Mouse (Mus musculus): ENCODE measurements around the gene Dst. TPM values are rescaled to one million over a fixed set of nuclear protein-coding genes. Genes with fewer than 3 reads are reported as not detected.

Dst gene
- polyA plus RNA-seq (2012; rRNA removed; ENCODE audit: low replicate concordance), result 18.8 and 33.2 TPM in 2 replicates

GRCm38 (mm10) chr1:33908191-33908962 is at the start of gene Dst:
Gene Dst, plus strand, starts transcription at chr1:33908225.

DNA sequence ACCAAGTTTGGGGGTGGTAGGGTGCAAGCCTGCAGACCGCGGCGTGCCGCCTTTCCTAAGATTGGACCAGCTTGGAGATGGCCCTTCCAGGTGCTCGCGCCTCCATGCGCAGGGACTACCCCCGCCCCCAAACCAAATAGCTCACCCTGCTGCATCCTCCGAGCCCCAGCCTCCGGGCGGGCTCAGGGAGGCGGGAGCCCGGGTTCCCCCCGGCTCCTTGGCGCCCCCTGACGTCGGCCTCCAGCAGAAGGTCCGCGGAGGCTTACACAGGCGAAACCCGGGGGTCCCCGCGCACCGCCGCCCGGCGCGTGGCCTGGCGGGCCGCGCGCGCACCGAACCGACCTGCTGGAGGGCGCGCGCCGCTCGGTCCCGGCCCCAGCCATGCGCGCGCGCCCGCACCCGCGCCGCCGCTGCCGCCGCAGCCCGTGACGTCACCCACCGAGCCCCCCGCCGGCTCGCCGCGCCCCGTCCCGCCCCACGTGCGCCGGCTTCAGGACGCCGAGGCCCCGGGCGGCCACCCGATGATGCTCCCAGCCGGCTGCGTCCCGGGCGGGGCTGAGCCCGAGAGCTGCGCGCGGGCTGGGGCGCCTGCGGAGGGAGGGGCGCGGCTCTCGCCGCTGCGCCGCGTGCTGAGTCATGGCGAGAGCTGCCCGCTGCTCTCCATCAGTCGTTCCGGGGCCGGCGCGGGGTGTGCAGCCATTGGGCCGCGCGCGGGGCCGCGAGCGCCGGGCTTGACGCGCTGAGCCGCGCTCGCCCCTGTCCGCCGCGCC is 419 bp upstream of the Dst start, which contains the start of gene Bend6:
TSS of gene Bend6 (minus strand) at position 396 of the 770 bp plus-strand sequence.

Other genes starting within 250 kb of the Dst start
- gene Prim2, start 238.4 kb upstream of the Dst start, polyA plus RNA-seq (2012; rRNA removed; ENCODE audit: low replicate concordance), result 1.1 and 2.2 TPM in 2 replicates
- gene Rab23, start 188.3 kb upstream of the Dst start, polyA plus RNA-seq (2012; rRNA removed; ENCODE audit: low replicate concordance), result 2.8 and 3.1 TPM in 2 replicates
- 6.3 and 17.0 TPM in 2 replicates for gene Bag2, start 150.4 kb upstream of the Dst start, polyA plus RNA-seq (2012; rRNA removed; ENCODE audit: low replicate concordance)
- 0.41 and 1.3 TPM in 2 replicates for gene Zfp451, start 93.6 kb upstream of the Dst start, polyA plus RNA-seq (2012; rRNA removed; ENCODE audit: low replicate concordance)
- 0.11 and 0.13 TPM in 2 replicates for gene Bend6, start 409 bp upstream of the Dst start, polyA plus RNA-seq (2012; rRNA removed; ENCODE audit: low replicate concordance)